Mouse (Mus musculus) cortical plate, adult 2 months (tissue): ENCODE measurements around the gene Zfp524. TPM values are rescaled to one million over a fixed set of nuclear protein-coding genes. Genes with fewer than 3 reads are reported as not detected.

Source experiments
- H3K27ac ChIP-seq: fragments of 200-500 bp; 2 replicates; pipeline ENCODE4 v1.5.1; 2012; ENCODE audit warnings: low read length, control low read depth, inconsistent platforms; ENCODE audit not compliant: insufficient read depth
- H3K4me1 ChIP-seq: fragments of 200-500 bp; 2 replicates; pipeline ENCODE4 v1.6.1; 2011; ENCODE audit warnings: low read length; ENCODE audit not compliant: control insufficient read depth, insufficient read depth
- H3K4me3 ChIP-seq: fragments of 200-500 bp; 2 replicates; pipeline ENCODE4 v1.5.1; 2011; ENCODE audit warnings: mild to moderate bottlenecking, low read length, control low read depth; ENCODE audit not compliant: insufficient read depth
- CTCF ChIP-seq: fragments of 200-500 bp; IDR thresholded peaks from 2 replicates; pipeline ENCODE4 v1.5.1; 2011; ENCODE audit warnings: mild to moderate bottlenecking, control low read depth, low read length; ENCODE audit not compliant: insufficient read depth; ENCODE audit errors: extremely low read depth
- POLR2A ChIP-seq: fragments of 200-500 bp; IDR thresholded peaks from 2 replicates; pipeline ENCODE4 v1.6.1; 2011; ENCODE audit warnings: mild to moderate bottlenecking, low read length, control low read depth; ENCODE audit not compliant: insufficient read depth; ENCODE audit errors: extremely low read depth
- polyA plus RNA-seq: library from polyadenylated mRNA; depleted of rRNA; stranded (reverse); fragments of >200 nt; gene quantifications from 2 replicates; pipeline ENCODE4 v1.2.3, GENCODE M21; 2012

The Zfp524 gene
- polyA plus RNA-seq, 1 experiment = 15.3 TPM

DNA sequence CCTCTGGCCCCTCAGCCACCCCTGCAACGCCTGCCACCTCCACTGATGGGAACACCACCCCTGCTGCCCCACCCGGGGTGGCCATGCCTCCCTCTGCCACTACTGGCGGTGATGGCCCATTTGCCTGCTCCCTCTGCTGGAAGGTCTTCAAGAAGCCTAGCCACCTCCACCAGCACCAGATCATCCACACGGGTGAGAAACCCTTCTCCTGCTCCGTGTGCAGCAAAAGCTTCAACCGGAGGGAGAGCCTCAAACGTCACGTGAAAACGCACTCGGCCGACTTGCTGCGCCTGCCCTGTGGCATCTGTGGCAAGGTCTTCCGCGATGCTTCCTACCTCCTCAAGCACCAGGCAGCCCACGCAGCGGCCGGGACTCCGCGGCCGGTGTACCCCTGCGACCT is 15.7 kb downstream of the Zfp524 start:
- Histone ChIP-seq H3K27ac (no peak overlapping the region), H3K4me1 (peaks cover 2% of the 10 kb centered on the region; the same call in 1 of the 2 replicates), H3K4me3 (no peak overlapping the region)
- no peak for TF ChIP-seq CTCF
- no peak for TF ChIP-seq POLR2A

DNA sequence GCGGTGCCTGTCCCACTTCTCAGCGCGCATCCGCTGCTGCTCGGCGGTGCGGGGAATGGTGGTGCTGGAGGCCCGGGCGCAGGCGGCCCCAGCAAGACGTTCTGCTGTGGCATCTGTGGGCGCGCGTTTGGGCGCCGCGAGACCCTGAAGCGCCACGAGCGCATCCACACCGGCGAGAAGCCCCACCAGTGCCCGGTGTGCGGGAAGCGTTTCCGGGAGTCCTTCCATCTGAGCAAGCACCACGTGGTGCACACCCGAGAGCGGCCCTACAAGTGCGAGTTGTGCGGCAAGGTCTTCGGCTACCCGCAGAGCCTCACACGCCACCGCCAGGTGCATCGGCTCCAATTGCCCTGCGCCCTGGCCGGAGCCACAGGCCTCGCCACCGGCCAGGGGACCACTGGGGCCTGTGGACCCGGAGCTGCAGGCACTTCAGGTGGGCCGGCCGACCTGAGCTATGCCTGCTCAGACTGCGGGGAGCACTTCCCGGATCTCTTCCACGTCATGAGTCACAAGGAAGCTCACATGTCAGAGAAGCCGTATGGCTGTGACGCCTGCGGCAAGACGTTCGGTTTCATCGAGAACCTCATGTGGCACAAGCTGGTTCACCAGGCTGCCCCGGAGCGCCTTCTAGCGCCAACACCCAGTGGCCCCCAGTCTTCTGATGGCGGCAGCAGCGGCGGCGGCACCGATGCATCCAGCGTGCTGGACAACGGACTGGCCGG is 16.5 kb downstream of the Zfp524 start:
- Histone ChIP-seq H3K4me1 (peaks cover 2% of the 10 kb centered on the region; the same call in 1 of the 2 replicates), H3K27ac (no peak overlapping the region), H3K4me3 (no peak overlapping the region)
- TF ChIP-seq POLR2A (no peak), CTCF (no peak)

DNA sequence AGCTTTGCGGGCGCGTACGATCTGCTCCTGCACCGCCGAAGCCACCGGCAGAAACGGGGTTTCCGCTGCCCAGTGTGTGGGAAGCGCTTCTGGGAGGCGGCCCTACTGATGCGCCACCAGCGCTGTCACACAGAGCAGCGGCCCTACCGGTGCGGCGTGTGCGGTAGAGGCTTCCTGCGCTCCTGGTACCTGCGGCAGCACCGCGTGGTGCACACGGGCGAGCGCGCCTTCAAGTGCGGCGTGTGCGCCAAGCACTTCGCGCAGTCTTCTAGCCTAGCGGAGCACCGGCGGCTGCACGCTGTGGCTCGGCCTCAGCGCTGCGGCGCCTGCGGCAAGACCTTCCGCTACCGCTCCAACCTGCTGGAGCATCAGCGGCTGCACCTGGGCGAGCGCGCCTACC is 17.3 kb downstream of the Zfp524 start:
- no peak overlapping the region for H3K27ac ChIP-seq
- peaks cover 2% of the 10 kb centered on the region; the same call in 1 of the 2 replicates for H3K4me1 ChIP-seq
- TF ChIP-seq CTCF (no peak), POLR2A (no peak)
- H3K4me3 ChIP-seq = no peak overlapping the region

DNA sequence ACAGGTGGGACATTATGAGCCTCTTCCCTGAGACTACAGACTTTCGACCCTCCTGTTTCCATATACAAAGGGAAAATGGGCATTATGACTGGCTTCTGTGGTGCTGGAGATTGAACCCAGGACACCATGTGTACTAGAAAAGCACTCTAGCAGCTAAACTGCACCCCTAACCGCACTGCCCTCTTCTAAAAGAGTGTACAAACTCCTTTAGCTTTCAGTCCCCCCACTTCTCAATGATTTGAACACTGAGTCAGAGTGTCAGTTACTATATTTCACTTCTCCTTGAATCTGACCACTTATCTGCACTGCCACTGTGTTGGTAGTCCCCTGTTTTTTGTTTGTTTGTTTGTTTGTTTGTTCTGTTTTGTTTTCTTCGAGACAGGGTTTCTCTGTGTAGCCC is 19.6 kb downstream of the Zfp524 start, which contains the start of gene 4632433K11Rik:
TSS of gene 4632433K11Rik (plus strand) at position 301 of the 400 bp plus-strand sequence.
- no peak for TF ChIP-seq POLR2A
- no peak for TF ChIP-seq CTCF
- Histone ChIP-seq H3K4me1 (no peaks in the 10 kb centered on the region; the same call in none of the 2 replicates), H3K4me3 (no peak within 1 kb of the TSS), H3K27ac (no peak within 1 kb of the TSS)

DNA sequence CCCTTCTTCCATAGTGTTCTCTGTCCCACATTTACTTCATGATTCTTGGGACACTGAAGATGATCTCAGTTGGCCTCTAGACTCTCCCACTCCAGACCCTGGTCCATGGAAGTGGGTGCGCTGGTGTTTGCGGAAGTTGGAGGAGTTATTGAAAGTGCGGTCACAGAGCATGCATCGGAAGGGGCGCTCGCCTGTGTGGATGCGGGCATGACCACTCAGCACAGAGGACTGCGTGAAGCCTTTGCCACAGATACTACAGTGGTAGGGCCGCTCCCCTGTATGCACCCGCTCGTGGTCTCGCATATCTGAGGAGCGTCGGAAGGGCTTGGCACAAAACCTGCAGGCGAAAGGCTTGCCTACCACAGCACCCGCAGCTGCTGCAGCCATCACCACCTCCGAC is 21.4 kb downstream of the Zfp524 start:
- no peak overlapping the region for H3K27ac ChIP-seq
- TF ChIP-seq POLR2A = no peak
- TF ChIP-seq CTCF = no peak
- no peak overlapping the region for H3K4me3 ChIP-seq
- H3K4me1 ChIP-seq = no peaks in the 10 kb centered on the region; the same call in none of the 2 replicates

DNA sequence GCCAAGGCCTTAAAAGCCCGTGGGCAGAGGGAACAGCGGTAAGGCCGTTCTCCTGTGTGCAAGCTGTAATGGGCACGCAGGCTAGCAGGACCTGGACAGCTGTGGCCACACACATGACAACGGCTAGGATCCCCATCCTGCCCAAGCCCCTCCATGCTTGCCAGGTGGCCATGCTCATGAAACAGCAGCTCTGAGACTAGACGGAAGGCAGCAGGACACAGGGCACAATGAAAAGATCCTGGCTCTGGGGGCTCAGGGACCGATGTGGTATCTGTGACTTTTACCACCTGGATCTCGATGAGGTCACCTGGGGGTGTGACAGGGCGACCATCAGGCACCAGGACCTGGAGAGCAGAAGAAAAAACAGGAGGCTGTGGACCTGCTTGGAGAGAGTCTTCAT is 21.9 kb downstream of the Zfp524 start:
- TF ChIP-seq POLR2A (no peak), CTCF (no peak)
- Histone ChIP-seq H3K27ac (no peak overlapping the region), H3K4me3 (no peak overlapping the region), H3K4me1 (no peaks in the 10 kb centered on the region; the same call in none of the 2 replicates)

DNA sequence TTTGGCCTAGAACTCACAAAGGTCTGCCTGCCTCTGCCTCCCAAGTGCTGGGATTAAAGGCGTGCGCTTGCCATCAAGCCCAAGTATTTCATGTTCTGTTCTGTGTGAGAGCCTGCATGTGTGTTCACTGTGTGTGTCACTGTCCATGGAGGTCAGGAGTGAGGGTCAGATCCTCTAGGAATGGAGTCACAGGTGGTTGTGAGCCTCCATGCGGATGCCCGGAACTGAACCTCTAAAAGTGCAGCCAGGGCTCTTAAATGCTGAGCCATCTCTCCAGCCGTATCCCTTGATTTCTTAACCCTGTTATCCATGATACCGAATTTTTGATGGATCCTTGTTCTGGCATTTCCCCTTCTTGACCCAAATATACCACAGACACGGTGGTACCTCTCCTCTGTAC is 22.8 kb downstream of the Zfp524 start:
- Histone ChIP-seq H3K4me1 (no peaks in the 10 kb centered on the region; the same call in none of the 2 replicates), H3K27ac (no peak overlapping the region), H3K4me3 (no peak overlapping the region; the same call in 1 of the 2 replicates)
- TF ChIP-seq CTCF (no peak), POLR2A (no peak)

DNA sequence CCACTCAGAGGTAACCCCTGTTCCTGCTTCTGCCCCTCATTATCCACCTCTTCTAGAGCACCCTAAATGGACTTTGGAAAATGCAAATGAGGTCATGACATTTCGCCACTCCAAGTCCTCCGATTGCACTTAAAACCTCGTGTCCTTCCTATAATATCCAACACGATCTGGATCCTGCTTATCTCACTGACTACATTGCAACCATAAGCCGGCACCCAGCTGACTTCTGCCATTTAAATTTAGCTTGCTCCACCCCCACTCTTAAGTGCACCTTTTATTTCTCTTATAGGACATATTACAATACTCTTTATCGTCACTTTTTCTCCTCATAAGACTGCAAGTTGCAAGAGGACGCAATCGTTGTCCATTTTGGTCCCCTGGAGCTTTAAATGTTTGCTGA is 23.3 kb downstream of the Zfp524 start:
- H3K4me3 ChIP-seq = peak overlapping the region; percentile 74
- H3K4me1 ChIP-seq = no peaks in the 10 kb centered on the region; the same call in none of the 2 replicates
- no peak overlapping the region for H3K27ac ChIP-seq
- TF ChIP-seq POLR2A = no peak
- no peak for TF ChIP-seq CTCF

DNA sequence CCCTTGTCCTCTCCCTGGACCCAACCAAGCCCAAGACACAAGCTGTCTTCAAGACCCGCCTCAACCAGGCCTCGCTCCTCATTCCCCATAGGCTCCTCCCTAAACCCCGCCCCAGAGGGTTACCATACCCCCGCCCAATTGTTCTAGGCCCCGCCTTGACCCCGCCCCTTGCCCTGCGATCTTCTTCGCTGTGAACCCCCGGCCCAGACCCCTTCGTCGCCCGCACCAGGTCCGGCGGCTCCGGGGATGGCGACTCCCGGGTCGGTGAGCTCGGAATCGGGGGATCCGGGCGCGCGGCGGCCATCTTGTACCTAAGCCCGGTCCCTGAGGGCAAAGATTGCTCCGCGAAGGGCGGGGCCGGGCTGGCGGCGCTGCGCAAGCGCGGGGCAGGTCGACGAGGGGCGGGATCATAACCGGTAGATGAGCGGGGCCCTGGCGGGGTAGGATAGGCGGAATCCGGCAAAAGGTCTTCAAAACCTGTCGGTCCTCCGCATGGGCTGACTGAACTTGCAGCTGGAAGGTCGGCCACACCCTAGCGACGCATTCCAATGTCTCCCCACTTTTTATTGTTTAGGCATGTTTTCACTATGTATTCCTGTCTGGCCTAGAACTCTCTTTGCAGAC is 24.0 kb downstream of the Zfp524 start, which contains the start of gene Zfp784:
TSS of gene Zfp784 (minus strand) at position 338 of the 624 bp plus-strand sequence.
- Histone ChIP-seq H3K4me3 (peak within 1 kb of the TSS; percentile 74), H3K4me1 (no peaks in the 10 kb centered on the region; the same call in none of the 2 replicates), H3K27ac (peak within 1 kb of the TSS; percentile 91)
- TF ChIP-seq POLR2A = peak; percentile 68
- no peak for TF ChIP-seq CTCF

DNA sequence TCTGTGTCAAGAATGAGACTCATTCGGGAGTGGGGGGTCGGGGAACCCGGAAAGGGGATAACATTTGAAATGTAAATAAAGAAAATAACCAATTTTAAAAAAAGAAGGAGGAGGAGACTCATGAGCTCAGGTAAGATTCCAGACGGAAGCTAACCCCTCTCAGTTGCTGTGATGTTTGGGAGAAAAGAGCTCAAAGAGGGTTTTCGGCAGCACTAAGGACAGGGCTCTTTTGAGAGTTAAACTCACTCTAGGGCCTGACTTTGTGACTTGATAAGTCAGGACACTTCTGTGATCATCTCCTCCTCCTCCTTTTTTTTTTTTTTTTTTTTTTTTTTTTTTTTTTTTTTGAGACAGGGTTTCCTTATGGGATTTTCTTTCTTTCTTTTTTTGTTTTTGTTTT is 24.7 kb downstream of the Zfp524 start:
- H3K4me1 ChIP-seq = no peaks in the 10 kb centered on the region; the same call in none of the 2 replicates
- peak overlapping the region; percentile 74 for H3K4me3 ChIP-seq
- TF ChIP-seq CTCF = no peak
- TF ChIP-seq POLR2A = no peak
- H3K27ac ChIP-seq = no peak overlapping the region
